Mouse (Mus musculus): ENCODE results near the gene Tent4b.

The Tent4b gene

DNA sequence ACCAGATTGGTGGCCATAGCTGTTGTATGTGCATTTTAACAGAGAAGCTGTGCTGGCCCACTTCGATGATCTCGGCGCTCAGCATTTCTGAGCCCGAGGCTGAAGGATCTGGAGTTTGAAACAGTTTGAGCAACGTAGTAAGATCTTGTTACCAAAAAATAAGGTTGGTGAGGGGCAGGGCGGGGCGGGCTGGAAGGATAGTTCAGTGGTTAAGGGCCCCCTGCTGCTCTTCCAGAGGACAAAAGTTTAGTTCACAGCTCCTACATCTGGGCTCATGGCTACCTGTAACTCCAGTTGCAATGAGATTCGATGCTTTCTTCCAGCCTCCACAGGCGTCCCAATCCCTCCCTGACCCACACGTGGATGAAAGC, 99.7 kb downstream of the Tent4b start:
- Histone ChIP-seq H3K9me3 (ENCODE audit: low read length) (no peaks in the 10 kb centered on the region), H3K4me3 (replicated peaks; ENCODE audit: low read length) (no peak overlapping the region), H3K4me1 (replicated peaks; ENCODE audit: low read depth, low read length) (no peaks in the 10 kb centered on the region), H3K36me3 (ENCODE audit: insufficient read depth, low read length) (no peaks in the 10 kb centered on the region), H3K27me3 (ENCODE audit: insufficient read depth, low read length) (0 out of 2 replicates have a peak, but pooled peaks cover 4% of the 10 kb centered on the region)
- TF ChIP-seq POU5F1 (IDR thresholded peaks at IDR 0.05; ENCODE audit: borderline replicate concordance, low read length) (no peak), NANOG (IDR thresholded peaks at IDR 0.05; ENCODE audit: borderline replicate concordance, low read length) (no peak), CTCF (conservative IDR thresholded peaks at IDR 0.05; ENCODE audit: low read length) (no peak)

DNA sequence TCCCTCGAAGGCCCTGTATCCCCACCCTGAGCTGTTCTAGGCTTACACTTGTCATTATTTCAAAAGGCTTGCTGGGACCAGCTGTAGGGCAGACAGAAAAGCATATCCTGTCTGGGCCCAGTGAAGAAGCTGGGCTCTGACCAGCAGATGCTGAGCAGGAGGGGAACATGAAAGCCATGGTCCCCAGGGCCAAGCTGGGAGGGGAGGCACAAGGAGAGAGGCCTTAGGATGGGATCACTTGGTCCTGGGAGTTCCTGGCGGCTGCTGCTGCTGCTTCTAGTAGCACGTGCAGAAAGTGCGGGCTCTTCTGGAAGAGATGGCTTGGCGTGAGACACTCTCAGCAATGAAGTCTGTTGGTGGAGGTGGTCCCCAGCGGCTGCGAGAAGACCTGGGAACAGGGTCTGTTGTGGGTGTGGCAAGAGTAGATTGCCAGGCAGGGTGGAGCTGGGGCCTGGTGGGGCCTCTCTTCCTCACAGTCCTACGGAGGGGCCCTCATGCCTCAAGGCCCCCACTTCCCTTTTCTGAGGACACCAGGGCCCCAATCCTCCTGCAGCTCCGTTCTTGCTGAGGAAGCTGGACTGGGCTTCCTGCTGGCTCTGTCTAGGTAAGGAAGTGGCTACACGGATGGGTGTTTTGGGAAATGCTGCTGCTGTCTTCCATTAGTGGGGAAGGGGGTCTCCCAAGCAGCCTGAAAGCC, 101.0 kb downstream of the Tent4b start:
- H3K4me3 ChIP-seq (replicated peaks; ENCODE audit: low read length) = no peak overlapping the region
- H3K27me3 ChIP-seq (ENCODE audit: insufficient read depth, low read length) = no peaks in the 10 kb centered on the region
- H3K4me1 ChIP-seq (replicated peaks; ENCODE audit: low read depth, low read length) = no peaks in the 10 kb centered on the region
- no peaks in the 10 kb centered on the region for H3K36me3 ChIP-seq (ENCODE audit: insufficient read depth, low read length)
- H3K9me3 ChIP-seq (ENCODE audit: low read length) = no peaks in the 10 kb centered on the region
- no peak for TF ChIP-seq NANOG (IDR thresholded peaks at IDR 0.05; ENCODE audit: borderline replicate concordance, low read length)
- TF ChIP-seq POU5F1 (IDR thresholded peaks at IDR 0.05; ENCODE audit: borderline replicate concordance, low read length) = no peak
- no peak for TF ChIP-seq CTCF (conservative IDR thresholded peaks at IDR 0.05; ENCODE audit: low read length)

DNA sequence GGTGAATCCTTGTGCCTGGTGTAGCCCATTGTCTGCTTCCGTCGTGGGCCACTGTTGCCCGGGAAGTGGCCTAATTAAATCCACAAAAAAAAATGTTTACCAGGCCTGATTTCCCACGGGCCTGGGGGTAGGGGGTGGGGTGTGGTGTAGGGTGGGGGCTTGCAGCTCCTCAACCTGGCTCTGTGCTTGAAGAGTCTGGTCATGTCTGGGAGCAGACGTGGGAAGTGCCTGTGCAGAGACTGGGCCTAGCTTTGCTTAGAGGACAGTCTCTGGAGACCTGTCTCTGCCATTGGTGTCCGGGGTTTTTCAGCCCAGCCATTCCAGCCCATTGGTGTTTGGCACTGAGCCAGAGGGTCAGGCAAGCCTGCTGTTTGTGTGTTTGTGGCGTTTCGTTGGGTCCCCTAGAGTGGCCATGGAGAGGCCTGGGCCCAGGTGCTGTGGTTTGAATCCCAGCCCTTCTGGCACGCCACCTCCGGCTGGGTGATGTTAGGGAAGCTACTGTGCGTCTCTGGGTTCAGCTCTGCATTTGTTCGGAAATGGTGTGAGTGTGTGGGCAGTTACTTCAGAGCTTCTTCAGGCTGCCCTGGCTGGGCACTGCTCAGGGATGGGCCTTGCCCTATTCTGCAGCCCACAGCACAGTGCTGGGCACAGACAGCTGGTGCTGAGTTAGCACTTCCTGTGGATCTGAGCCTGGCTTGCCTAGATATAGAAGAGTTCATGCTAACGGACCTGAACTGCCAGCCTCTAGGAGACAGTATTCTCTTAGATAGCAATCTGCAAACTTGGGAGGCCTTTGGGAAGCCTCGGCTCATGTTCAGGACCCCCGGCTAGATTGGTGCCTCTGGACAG, 102.8 kb downstream of the Tent4b start:
- no peak overlapping the region for H3K4me3 ChIP-seq (replicated peaks; ENCODE audit: low read length)
- no peaks in the 10 kb centered on the region for H3K27me3 ChIP-seq (ENCODE audit: insufficient read depth, low read length)
- no peak for TF ChIP-seq CTCF (conservative IDR thresholded peaks at IDR 0.05; ENCODE audit: low read length)
- TF ChIP-seq POU5F1 (IDR thresholded peaks at IDR 0.05; ENCODE audit: borderline replicate concordance, low read length) = no peak
- TF ChIP-seq NANOG (IDR thresholded peaks at IDR 0.05; ENCODE audit: borderline replicate concordance, low read length) = no peak
- H3K4me1 ChIP-seq (replicated peaks; ENCODE audit: low read depth, low read length) = no peaks in the 10 kb centered on the region
- no peaks in the 10 kb centered on the region for H3K9me3 ChIP-seq (ENCODE audit: low read length)
- H3K36me3 ChIP-seq (ENCODE audit: insufficient read depth, low read length) = no peaks in the 10 kb centered on the region

DNA sequence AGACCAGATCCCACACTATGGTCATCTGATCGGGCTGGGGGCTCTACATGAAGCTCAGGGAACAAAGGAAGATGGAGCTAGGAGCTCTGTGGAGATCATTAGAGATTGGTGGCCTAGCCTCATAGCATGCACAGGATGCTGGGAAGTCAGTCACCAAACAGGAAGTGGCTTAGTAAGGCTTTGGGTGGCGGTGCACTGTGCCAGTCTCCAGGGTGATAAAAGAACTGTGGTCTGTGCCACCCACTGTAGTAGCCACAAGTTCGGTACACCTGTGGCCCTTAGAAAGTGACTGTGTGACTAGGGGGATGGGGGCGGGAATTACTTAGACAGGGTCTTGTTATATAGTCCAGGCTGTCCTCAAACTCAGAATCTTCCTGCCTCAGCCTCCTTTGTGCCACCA, 106.8 kb downstream of the Tent4b start:
- H3K4me3 ChIP-seq (replicated peaks; ENCODE audit: low read length) = no peak overlapping the region
- H3K9me3 ChIP-seq (ENCODE audit: low read length) = no peaks in the 10 kb centered on the region
- H3K36me3 ChIP-seq (ENCODE audit: insufficient read depth, low read length) = no peaks in the 10 kb centered on the region
- no peaks in the 10 kb centered on the region; the same call in 1 of the 2 replicates for H3K27me3 ChIP-seq (ENCODE audit: insufficient read depth, low read length)
- no peaks in the 10 kb centered on the region for H3K4me1 ChIP-seq (replicated peaks; ENCODE audit: low read depth, low read length)
- no peak for TF ChIP-seq CTCF (conservative IDR thresholded peaks at IDR 0.05; ENCODE audit: low read length)
- TF ChIP-seq POU5F1 (IDR thresholded peaks at IDR 0.05; ENCODE audit: borderline replicate concordance, low read length) = no peak
- no peak for TF ChIP-seq NANOG (IDR thresholded peaks at IDR 0.05; ENCODE audit: borderline replicate concordance, low read length)

DNA sequence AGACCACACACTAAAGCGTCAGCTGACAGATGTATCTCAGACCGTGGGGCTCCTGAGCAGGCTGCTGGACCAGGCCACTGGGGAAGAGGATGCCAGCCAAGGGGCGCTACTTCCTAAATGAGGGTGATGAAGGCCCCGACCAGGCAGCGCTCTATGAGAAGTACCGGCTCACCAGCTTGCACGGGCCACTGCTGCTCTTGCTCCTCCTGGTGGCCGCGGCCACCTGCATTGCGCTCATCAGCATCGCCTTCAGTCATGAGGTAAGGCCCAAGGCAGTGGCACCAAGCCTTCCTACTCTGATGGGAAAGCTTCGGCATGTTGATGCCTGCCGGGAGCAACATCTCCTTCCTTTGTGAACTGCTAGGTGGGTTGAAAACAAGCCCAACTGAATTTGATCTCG, 107.5 kb downstream of the Tent4b start:
- no peaks in the 10 kb centered on the region; the same call in 1 of the 2 replicates for H3K27me3 ChIP-seq (ENCODE audit: insufficient read depth, low read length)
- no peaks in the 10 kb centered on the region for H3K9me3 ChIP-seq (ENCODE audit: low read length)
- H3K4me1 ChIP-seq (replicated peaks; ENCODE audit: low read depth, low read length) = no peaks in the 10 kb centered on the region
- TF ChIP-seq POU5F1 (IDR thresholded peaks at IDR 0.05; ENCODE audit: borderline replicate concordance, low read length) = no peak
- 0 out of 2 replicates have a peak, but pooled peaks have one; percentile 4 for TF ChIP-seq CTCF (conservative IDR thresholded peaks at IDR 0.05; ENCODE audit: low read length)
- no peak overlapping the region for H3K4me3 ChIP-seq (replicated peaks; ENCODE audit: low read length)
- H3K36me3 ChIP-seq (ENCODE audit: insufficient read depth, low read length) = no peaks in the 10 kb centered on the region

DNA sequence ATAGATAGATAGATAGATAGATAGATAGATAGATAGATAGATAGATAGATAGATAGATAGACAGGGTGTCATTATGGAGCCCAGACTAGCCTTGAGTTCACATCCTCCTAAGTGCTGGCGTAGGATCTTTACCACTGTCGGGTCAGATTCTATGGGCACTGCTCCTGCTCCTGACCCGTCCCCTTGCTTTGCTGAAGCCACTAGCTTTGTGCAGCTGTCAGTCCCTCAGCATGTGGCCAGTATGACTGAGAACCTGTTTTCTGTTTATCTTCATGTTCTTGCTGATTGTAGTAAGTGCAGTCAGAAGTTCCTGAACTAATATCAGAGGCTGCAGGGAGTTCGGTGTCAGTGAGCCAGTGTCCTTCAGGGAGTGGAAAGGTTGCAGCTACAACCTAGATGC, 108.7 kb downstream of the Tent4b start:
- Histone ChIP-seq H3K9me3 (ENCODE audit: low read length) (no peaks in the 10 kb centered on the region), H3K27me3 (ENCODE audit: insufficient read depth, low read length) (peaks cover 4% of the 10 kb centered on the region), H3K4me3 (replicated peaks; ENCODE audit: low read length) (no peak overlapping the region), H3K36me3 (ENCODE audit: insufficient read depth, low read length) (no peaks in the 10 kb centered on the region), H3K4me1 (replicated peaks; ENCODE audit: low read depth, low read length) (no peaks in the 10 kb centered on the region)
- no peak for TF ChIP-seq NANOG (IDR thresholded peaks at IDR 0.05; ENCODE audit: borderline replicate concordance, low read length)
